Mouse (Mus musculus) cerebellum, adult 8-10 months (tissue): ENCODE measurements at regions not wholly inside any gene's neighbourhood (a gene's known extent, or its start where the extent isn't known, plus 50 kb on each side); places are given as distances from the start of the nearest gene placed in this dataset.

ENCODE experiments used
- DNase-seq: peaks from one replicate; pipeline ENCODE4 v3.0.0; 2022

- no peak for DNase-seq
Measured at GRCm38 (mm10) chr13:43852888-43853287, 68.3 kb downstream of the Cd83 start.

GRCm38 (mm10) chr13:43854973-43855372 is 70.4 kb downstream of the Cd83 start:
- no peak for DNase-seq

DNA sequence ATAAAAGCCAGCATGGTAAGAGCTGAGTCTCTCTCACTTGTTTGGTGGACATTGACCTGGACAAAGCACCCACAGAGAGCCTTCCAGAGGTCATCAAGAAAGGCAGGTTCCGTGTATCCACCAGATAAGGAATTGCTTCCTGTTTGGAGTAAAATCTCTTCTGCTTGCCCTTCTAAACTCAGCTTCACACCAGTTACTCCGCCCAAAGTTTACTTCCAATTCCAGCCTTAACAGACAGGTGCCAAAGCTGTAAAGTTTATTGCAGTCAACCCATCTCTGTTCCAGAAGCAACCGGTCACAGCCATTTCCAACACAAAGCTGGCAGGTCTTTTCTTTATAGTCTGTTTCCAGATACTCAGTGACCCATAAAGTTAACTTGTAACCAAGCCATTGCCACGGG is 76.4 kb downstream of the Cd83 start:
- DNase-seq = no peak

- DNase-seq = no peak
Measured at GRCm38 (mm10) chr13:43861424-43861823, 76.8 kb downstream of the Cd83 start.

DNA sequence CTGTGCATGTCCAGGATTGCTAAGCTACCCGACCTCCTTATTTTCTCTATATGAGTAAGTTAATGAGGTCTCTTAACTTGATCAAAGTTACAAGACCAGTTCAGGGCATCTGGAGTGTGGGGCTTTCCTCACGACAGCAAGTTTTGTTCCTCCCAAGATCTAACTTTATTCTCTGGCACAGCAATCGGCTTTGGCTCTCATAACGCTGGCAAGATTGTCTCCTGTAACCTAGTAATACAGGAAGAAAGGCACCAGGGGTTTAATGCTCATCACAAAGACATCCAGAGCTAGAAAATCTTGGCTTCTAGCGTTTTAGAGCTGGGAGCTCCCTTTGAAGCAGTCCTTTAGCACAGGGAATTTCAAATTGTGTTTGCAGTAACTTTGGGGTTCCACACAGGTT is 77.5 kb downstream of the Cd83 start:
- no peak for DNase-seq

DNA sequence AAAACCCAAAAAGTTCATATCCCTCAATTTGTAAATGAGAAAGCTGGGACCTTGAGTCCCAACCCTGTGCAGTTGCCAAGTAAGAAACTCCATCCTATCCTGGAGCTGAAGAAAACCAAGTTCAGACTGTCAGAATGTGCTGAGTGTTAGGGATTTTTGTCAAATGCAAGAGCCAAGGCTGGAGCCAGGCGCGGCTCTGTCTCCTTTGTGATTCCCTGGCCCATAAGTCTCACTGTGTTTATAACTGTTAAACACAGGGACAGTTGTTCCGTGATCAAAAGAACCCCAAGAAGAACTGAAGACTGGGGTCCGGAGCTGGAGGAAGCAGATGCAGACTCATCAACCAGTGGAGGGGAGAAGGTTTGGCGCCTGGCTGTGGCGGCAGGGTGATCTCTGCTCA is 78.0 kb downstream of the Cd83 start:
- no peak for DNase-seq

- no peak for DNase-seq
Measured at GRCm38 (mm10) chr13:43863581-43864100, 79.1 kb downstream of the Cd83 start.

DNA sequence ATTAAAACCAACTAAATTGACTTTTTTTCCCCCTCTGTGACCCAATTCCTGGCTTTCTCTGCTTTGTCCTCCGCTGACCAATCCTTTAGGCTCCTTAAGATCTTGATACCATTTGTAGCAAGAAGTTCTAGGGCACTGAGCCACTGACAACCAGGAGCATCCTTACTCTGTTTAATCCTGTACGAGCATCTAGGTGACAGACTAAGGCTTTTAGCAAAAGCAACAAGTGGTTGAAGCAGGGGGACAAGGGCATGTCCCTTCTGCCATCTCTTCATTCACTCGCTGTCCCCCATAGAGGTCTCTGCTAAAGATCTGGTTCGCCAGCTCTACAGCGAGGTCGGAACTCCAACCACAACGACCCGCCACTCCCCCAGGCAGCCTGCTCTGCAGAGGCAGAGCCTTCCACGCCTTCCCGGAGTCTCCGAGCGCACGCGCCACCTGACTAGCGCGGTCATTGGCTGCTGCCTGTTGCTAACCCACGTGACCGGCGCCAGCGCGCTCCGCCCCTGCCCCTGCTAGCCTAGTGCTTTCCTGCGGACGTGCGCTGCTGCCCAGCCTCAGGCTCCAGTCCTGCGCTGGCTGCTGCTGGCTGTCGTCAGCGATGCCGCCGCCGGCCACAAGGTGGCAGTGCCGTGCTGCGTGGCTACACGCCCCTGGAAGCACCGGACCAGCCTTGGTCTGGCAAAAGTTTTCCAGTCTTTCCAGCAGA is 79.7 kb downstream of the Cd83 start:
- peak; percentile 98 for DNase-seq

- DNase-seq = no peak
Measured at GRCm38 (mm10) chr13:43865036-43865435, 80.5 kb downstream of the Cd83 start.

- no peak for DNase-seq
Measured at GRCm38 (mm10) chr13:43875895-43876294, 91.3 kb downstream of the Cd83 start.

GRCm38 (mm10) chr13:43887284-43887683 is 102.7 kb downstream of the Cd83 start:
- DNase-seq = no peak

GRCm38 (mm10) chr13:43891928-43892327 is 107.4 kb downstream of the Cd83 start:
- no peak for DNase-seq

DNA sequence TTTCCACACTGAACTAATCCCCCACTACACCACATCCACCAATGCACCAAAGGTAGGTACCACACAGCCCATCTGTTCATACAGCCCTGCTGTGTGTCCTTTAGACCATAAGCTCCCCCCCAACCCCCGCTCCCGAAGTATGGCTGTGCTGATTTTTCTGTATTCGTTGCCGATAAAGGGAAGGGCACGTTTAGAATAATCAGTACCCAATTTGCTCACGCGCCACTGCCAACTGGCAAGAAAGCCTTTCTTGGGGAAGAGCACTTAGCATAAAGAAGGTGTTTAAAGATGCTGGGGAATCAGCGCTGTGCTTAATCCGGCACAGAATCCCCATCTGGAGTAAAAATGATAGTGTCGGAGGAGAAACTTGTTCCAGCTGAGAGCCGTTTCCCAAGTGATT is 111.4 kb downstream of the Cd83 start:
- no peak for DNase-seq

GRCm38 (mm10) chr13:43897046-43897445 is 112.5 kb downstream of the Cd83 start:
- no peak for DNase-seq

DNA sequence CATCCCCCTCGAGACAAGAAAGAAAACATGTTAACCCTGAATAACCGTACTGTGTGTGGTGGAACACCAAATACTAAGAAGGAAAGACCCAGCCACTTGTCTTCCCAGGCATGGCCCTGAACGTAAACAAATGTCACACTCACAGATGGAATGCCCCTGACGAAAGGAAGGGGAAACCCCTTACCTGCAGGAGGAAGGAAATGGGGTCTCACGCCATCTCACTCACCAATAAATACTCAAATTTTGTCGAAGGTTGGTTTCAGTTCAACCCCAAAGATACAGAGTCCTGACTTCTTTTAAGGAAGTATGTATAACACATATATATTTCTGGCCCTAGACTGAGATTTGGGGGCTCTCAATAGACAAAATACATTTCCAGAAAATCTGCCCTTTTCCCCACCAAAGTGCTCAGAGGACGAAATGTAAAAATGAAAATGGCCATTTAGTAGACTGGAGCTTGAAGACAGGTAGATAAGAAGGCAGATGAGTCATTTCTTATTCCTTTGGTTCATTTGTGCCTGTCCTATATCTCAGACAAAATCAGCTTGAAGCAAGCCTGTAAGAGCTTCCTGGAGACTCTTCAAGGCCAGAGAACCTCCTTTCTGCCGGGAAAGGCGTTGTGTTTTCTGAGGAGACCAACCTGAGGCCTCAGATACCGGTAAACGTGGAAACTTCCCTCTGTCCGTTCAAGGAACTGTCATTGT is 114.1 kb downstream of the Cd83 start:
- DNase-seq = no peak

GRCm38 (mm10) chr13:43900115-43900514 is 115.5 kb downstream of the Cd83 start:
- peak; percentile 88 for DNase-seq

DNA sequence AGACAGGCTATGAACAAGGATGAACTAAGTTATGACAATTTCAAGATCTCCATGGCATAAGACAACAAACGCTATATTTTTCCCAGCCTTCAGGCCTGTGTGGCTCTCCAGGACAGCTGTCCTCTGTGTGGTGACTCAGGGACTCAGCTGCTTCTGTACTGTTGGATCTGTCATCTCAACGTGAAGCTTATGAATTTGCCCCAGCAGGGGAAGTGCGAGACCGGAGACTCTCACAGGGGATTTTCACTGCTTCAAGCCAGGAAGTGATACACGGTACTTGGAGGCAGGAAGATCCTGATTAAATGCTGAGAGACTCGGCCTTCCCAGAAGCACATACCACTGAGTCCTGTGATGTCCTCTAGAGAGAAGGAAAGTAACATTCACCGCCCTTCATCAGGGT is 116.2 kb downstream of the Cd83 start:
- peak; percentile 72 for DNase-seq

GRCm38 (mm10) chr13:43903391-43903790 is 118.8 kb downstream of the Cd83 start:
- DNase-seq = peak; percentile 64

GRCm38 (mm10) chr13:43904291-43904690 is 119.7 kb downstream of the Cd83 start:
- no peak for DNase-seq

- no peak for DNase-seq
Measured at GRCm38 (mm10) chr13:43906241-43906640, 121.7 kb downstream of the Cd83 start.

- no peak for DNase-seq
Measured at GRCm38 (mm10) chr13:43907425-43907824, 122.8 kb downstream of the Cd83 start.

DNA sequence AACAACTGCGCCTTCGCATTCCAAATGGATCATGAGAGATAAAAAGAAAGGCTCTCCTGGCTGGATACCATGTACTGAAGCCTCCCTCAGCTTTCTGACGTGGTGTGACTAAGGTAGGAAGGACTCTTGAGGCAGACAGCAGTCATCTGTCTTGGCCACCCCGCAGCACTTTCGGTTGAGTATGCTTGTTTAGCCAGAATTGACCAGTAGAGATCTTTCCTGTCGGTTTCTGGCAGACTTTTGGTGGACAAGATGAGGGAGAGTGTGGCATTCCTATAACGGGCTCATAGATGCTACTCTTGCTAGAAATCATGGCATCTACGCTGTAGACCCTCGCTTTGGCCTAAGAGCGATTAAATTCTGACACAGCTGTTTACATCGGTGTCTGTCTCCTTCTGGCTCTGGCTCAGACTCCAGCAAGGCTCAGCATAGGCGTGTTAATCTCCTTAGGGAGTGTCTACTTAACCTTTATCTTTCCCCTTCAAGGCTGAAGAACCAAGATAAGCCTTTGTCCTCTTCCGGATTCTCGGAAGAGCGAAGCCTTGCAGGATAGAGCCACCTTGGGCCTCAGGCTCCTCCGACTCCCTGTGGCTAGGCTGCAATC is 123.6 kb downstream of the Cd83 start:
- DNase-seq = no peak

- DNase-seq = no peak
Measured at GRCm38 (mm10) chr13:43909933-43910332, 125.4 kb downstream of the Cd83 start.

DNA sequence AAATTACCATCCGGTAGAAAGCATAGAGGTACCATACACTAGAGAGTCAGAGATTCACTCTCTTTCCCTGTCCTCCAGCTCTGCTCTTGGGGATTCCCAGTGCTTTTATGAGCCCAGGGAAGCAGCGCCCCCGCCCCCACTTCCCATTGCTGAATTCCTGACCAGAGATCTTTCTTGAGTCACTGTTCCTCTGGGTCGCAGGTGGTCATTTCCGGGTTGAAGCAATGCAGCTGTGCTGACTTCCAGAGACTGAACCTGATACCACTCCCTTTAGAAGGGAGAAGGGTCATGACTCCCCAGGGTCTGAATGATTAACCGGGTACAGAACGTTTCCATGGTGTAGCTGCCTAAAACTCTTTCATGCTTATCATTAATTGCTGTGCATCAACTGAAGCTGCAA is 128.9 kb downstream of the Cd83 start:
- no peak for DNase-seq
